Mouse (Mus musculus): Measurements from ENCODE around the gene Atxn7l2. TPM values are rescaled to one million over a fixed set of nuclear protein-coding genes. Genes with fewer than 3 reads are reported as not detected.

The Atxn7l2 gene
- total and polyA plus RNA-seq, 3 experiments: 3.8 to 13.3 (median 4.2) TPM

DNA sequence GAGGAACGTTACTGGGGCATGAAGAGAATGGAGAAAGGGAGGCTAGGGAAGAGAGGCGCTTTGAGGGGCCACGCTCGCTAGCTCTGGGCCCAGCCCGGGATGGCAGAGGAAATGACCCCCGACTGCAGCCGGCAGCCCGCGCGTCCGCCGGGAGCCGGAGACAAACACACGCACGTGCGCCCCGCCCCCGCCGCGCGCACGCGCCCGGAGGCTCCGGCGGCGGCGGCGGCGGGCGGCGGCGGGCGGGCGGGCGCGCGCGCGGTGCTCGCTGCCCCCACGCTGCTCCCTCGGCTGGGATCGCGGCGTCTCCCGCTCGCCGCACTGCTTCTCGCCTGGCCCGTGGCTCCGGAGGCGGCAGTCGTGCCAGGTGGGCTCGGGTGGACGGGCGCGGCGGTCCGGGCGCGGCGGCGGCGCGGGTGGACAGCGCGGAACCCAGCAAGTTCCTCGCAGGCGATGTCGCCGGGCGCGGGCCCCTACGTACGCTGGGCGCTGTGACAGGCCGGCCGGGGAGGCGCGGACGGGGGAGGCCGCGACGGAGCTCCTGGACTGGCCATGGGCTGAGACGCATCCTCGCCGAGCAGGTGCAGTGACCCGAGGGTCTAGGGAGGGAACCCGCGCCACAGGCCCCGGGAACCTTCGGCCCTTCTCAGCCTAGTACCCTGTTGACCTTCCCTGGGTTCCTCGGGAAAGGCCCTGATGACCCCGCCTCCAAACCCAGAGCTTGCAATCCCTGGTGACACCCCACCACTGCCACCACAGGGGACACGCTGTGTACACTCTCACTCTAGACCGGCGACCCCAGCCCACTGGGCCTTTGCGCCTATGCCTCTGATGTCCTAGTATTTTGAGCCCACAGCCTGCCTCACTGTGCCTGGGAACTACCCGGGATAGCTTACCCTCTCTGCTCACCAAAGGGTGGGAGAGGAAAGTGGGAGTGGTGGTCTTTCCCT lies 24.4 kb downstream of the Atxn7l2 start, which contains the start of gene Amigo1:
Gene Amigo1, plus strand, starts transcription at position 238 of the 950 bp plus-strand sequence.
- in situ Hi-C loops (cut with MboI; ENCODE audit: low pct_ligation_motif_present, low pct_unique_long_range_greater_than_20kb, low sequenced_read_pairs): no loop called here
- TF ChIP-seq HCFC1 (IDR thresholded peaks at IDR 0.05; ENCODE audit: low read depth, low read length) (no peak), MXI1 (IDR thresholded peaks at IDR 0.05; ENCODE audit: low read depth, low read length) (peak; percentile 71), USF2 (conservative IDR thresholded peaks at IDR 0.05; ENCODE audit: low read depth, low read length) (no peak), PAX5 (IDR thresholded peaks at IDR 0.05; ENCODE audit: low read length) (no peak), SMC3 (IDR thresholded peaks at IDR 0.05; ENCODE audit: low read depth, low read length) (no peak), RAD21 (IDR thresholded peaks at IDR 0.05; ENCODE audit: low read depth, low read length) (no peak), ZKSCAN1 (IDR thresholded peaks at IDR 0.05; ENCODE audit: borderline replicate concordance, low read depth, low read length) (no peak), SIN3A (IDR thresholded peaks at IDR 0.05; ENCODE audit: low read length) (no peak), ZNF384 (IDR thresholded peaks at IDR 0.05; ENCODE audit: low read depth, low read length) (no peak), ELF1 (IDR thresholded peaks at IDR 0.05; ENCODE audit: low read depth, low read length) (no peak), USF1 (IDR thresholded peaks at IDR 0.05; ENCODE audit: low read depth, low read length) (no peak), ZC3H11A (IDR thresholded peaks at IDR 0.05; ENCODE audit: low read depth, low read length) (no peak), NELFE (IDR thresholded peaks at IDR 0.05; ENCODE audit: low read depth, low read length) (no peak), IRF4 (IDR thresholded peaks at IDR 0.05; ENCODE audit: low read depth, low read length) (no peak), CHD2 (IDR thresholded peaks at IDR 0.05; ENCODE audit: low read length) (no peak), NRF1 (IDR thresholded peaks at IDR 0.05; ENCODE audit: low read depth, low read length) (peak; percentile 70), MAZ (IDR thresholded peaks at IDR 0.05; ENCODE audit: low read depth, low read length) (no peak), MYC (IDR thresholded peaks at IDR 0.05; ENCODE audit: low read depth, low read length) (no peak), EP300 (IDR thresholded peaks at IDR 0.05; ENCODE audit: low read length) (no peak), BHLHE40 (IDR thresholded peaks at IDR 0.05; ENCODE audit: low read depth, low read length) (peak; percentile 70; the same call in 1 of the 2 replicates), GABPA (IDR thresholded peaks at IDR 0.05; ENCODE audit: insufficient replicate concordance, low read depth, low read length) (no peak)
- H3K9ac ChIP-seq (ENCODE audit: insufficient read depth, low read depth): peak within 1 kb of the TSS; percentile 50; the same call in 1 of the 2 replicates
- H3K27me3 ChIP-seq (replicated peaks): peaks cover 45% of the 10 kb centered on the region
- dilution Hi-C loops (cut with MboI; ENCODE audit: extremely low pct_ligation_motif_present, extremely low pct_unique_long_range_greater_than_20kb, low sequenced_read_pairs): no loop called here
- H3K9me3 ChIP-seq (replicated peaks; ENCODE audit: low read length): no peaks in the 10 kb centered on the region
- no peaks in the 10 kb centered on the region for H3K79me2 ChIP-seq (replicated peaks; ENCODE audit: control insufficient read depth, extremely low read depth, insufficient read depth, poor library complexity, severe bottlenecking)
- H3K36me3 ChIP-seq (replicated peaks in 1 of 2; ENCODE audit: control insufficient read depth in 1 of 2, insufficient read depth in 1 of 2, low read length in 1 of 2): no peaks in the 10 kb centered on the region
- H3K4me3 ChIP-seq (replicated peaks in 1 of 3; ENCODE audit: low read depth in 2 of 3, low read length in 2 of 3, poor library complexity in 1 of 3): peak within 1 kb of the TSS; percentile 38 to 89 (median 45)
- no peak within 1 kb of the TSS for H3K27ac ChIP-seq (ENCODE audit: insufficient read depth, low read depth)
- no peak for DNase-seq (ENCODE audit: extremely low read depth)
- H3K4me2 ChIP-seq (ENCODE audit: insufficient read depth, low read depth, poor library complexity, severe bottlenecking): peak within 1 kb of the TSS; percentile 89
- peaks cover 7 to 15% of the 10 kb centered on the region in 2 experiments for H3K4me1 ChIP-seq (ENCODE audit: control insufficient read depth in 1 of 2, insufficient read depth in 2 of 2)

Data from CH12.LX (cell line).